Mouse (Mus musculus): ENCODE data around the gene Ccdc88a. TPM values are rescaled to one million over a fixed set of nuclear protein-coding genes. Genes with fewer than 3 reads are reported as not detected.

Ccdc88a gene
- polyA plus RNA-seq, 1 experiment from 2014 or later = 10.7 TPM

DNA sequence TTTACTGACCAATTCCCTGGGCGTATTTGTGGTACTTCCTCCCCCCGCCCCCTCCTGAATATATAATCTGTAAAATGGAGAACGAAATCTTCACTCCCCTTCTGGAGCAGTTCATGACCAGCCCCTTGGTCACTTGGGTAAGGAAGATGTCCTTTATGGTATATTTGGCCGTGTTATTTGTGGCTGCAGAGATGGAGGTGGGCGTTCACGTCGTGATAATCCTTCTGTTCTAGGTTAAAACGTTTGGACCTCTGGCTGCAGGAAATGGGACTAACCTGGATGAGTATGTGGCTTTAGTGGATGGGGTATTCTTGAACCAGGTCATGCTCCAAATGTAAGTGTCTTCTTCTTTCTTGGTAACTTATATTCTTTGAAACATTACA, 807 bp downstream of the Ccdc88a start:
- Histone ChIP-seq H3K4me3 (ENCODE audit: low read length) (peak overlapping the region; percentile 95), H3K4me2 (ENCODE audit: low read depth, low read length) (peak overlapping the region; percentile 80), H3K9me3 (ENCODE audit: control insufficient read depth, low read length) (no peaks in the 10 kb centered on the region), H3K9ac (ENCODE audit: low read depth, low read length) (peak overlapping the region; percentile 92), H3K27ac (ENCODE audit: low read length) (peak overlapping the region; percentile 94), H3K27me3 (replicated peaks; ENCODE audit: control insufficient read depth, insufficient read depth, low read length) (no peaks in the 10 kb centered on the region), H3K36me3 (ENCODE audit: control insufficient read depth, insufficient read depth, low read length) (no peaks in the 10 kb centered on the region), H3K4me1 (ENCODE audit: control insufficient read depth, insufficient read depth, low read length) (peaks cover 5% of the 10 kb centered on the region; the same call in 1 of the 2 replicates)
- ATAC-seq = peak; percentile 5; the same call in 1 of the 2 replicates
- WGBS = under 1% methylated on average over 8 of the region's 8 CpGs

DNA sequence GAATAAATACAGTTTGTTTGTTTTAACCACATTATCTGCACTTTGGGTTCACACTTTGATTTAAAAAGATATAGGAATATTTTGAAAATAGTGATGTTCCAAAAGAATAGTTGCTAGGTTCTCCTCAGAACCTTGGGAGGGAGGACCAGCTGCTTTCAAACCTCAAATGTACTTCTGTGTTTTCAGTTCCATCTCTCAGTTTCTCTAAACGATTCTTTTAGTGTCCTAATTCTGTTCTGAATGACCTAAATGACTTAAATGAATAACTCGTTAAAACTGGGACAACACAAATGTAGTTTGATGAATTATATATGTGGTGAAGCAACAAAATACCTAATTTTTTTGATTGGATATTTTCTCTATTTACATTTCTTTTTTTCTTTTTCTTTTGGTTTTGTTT, 3.2 kb downstream of the Ccdc88a start:
- H3K9ac ChIP-seq (ENCODE audit: low read depth, low read length) = no peak overlapping the region
- no peaks in the 10 kb centered on the region for H3K27me3 ChIP-seq (replicated peaks; ENCODE audit: control insufficient read depth, insufficient read depth, low read length)
- no peak overlapping the region for H3K4me2 ChIP-seq (ENCODE audit: low read depth, low read length)
- peaks cover 5% of the 10 kb centered on the region; the same call in 1 of the 2 replicates for H3K4me1 ChIP-seq (ENCODE audit: control insufficient read depth, insufficient read depth, low read length)
- H3K27ac ChIP-seq (ENCODE audit: low read length) = no peak overlapping the region
- no peak overlapping the region for H3K4me3 ChIP-seq (ENCODE audit: low read length)
- no peak for ATAC-seq
- H3K9me3 ChIP-seq (ENCODE audit: control insufficient read depth, low read length) = no peaks in the 10 kb centered on the region
- WGBS = 79% methylated on average over 2 of the region's 2 CpGs
- no peaks in the 10 kb centered on the region for H3K36me3 ChIP-seq (ENCODE audit: control insufficient read depth, insufficient read depth, low read length)

DNA sequence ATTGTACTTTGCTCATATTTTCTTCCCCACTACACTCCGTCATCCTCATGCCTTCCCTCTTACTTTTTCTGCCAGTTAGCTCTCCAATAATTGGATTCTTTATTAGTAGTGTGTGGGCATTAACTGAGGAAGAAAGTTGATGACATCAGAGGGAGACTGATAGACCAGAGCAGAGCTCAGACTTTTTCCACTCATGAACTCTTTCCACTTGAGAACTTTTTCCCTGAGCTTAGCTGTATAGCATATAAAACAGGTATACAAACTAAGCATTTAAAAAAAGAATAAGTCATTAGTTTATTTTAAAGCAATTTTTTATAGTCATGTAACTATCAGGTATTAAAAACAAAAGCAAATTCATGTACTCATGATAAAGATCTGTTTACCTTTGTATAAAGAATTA, 5.3 kb downstream of the Ccdc88a start:
- Histone ChIP-seq H3K27ac (ENCODE audit: low read length) (no peak overlapping the region), H3K4me3 (ENCODE audit: low read length) (no peak overlapping the region)
- 86% methylated on average over 1 of the region's 1 CpGs for WGBS

DNA sequence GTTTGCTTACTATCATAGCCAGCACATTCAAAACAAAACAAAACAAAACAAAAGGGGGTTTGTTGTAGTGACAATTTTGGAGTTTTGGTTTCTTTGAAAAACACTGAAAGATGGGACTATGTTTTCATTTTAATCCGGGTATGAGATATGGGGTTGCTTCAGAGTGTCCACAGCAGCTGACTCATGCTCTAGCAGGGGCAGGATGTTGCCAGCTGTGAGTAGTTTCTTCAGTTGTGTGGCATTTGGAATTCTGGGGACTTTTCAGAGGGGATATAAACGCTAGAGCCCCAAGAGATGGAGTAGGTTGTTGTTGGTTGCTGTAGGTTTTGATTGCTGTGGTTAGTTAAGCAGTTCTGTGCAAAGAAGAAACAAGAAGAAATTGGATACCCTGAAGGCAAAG, 10.0 kb downstream of the Ccdc88a start:
- Histone ChIP-seq H3K9me3 (ENCODE audit: control insufficient read depth, low read length) (no peaks in the 10 kb centered on the region), H3K27ac (ENCODE audit: low read length) (no peak overlapping the region), H3K36me3 (ENCODE audit: control insufficient read depth, insufficient read depth, low read length) (no peaks in the 10 kb centered on the region), H3K9ac (ENCODE audit: low read depth, low read length) (no peak overlapping the region), H3K4me1 (ENCODE audit: control insufficient read depth, insufficient read depth, low read length) (no peaks in the 10 kb centered on the region), H3K4me2 (ENCODE audit: low read depth, low read length) (no peak overlapping the region), H3K4me3 (ENCODE audit: low read length) (no peak overlapping the region), H3K27me3 (replicated peaks; ENCODE audit: control insufficient read depth, insufficient read depth, low read length) (no peaks in the 10 kb centered on the region)
- WGBS = 69% methylated on average over 2 of the region's 2 CpGs
- no peak for ATAC-seq

More for the DNA sequence above, 5.3 kb downstream of the Ccdc88a start:
- H3K4me2 ChIP-seq (ENCODE audit: low read depth, low read length) = no peak overlapping the region
- H3K4me1 ChIP-seq (ENCODE audit: control insufficient read depth, insufficient read depth, low read length) = peaks cover 5% of the 10 kb centered on the region; the same call in 1 of the 2 replicates
- H3K9ac ChIP-seq (ENCODE audit: low read depth, low read length) = no peak overlapping the region
- no peaks in the 10 kb centered on the region for H3K9me3 ChIP-seq (ENCODE audit: control insufficient read depth, low read length)
- no peaks in the 10 kb centered on the region for H3K36me3 ChIP-seq (ENCODE audit: control insufficient read depth, insufficient read depth, low read length)
- H3K27me3 ChIP-seq (replicated peaks; ENCODE audit: control insufficient read depth, insufficient read depth, low read length) = no peaks in the 10 kb centered on the region
- no peak for ATAC-seq

DNA sequence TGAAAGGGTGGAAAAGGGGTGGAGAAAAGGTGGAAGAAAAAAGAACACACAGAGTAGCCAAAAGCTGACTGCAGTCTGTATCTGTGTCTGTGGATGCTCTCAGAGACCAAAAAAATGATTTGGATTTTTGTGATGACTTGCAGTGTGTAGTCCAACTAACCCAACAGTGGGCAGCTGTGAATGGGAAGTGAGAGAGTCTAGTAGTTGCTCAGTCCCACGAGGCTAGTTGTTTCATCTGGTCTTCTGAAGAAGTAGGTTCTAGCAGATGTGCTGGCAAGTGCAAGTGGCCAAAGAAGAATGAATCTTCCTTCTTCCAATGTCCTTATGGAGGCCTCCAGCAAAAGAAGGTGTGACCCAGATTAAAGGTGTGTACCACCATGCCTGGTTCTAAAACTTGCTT, 10.5 kb downstream of the Ccdc88a start:
- H3K4me2 ChIP-seq (ENCODE audit: low read depth, low read length) = no peak overlapping the region
- WGBS = 96% methylated on average over 1 of the region's 1 CpGs
- no peak for ATAC-seq

DNA sequence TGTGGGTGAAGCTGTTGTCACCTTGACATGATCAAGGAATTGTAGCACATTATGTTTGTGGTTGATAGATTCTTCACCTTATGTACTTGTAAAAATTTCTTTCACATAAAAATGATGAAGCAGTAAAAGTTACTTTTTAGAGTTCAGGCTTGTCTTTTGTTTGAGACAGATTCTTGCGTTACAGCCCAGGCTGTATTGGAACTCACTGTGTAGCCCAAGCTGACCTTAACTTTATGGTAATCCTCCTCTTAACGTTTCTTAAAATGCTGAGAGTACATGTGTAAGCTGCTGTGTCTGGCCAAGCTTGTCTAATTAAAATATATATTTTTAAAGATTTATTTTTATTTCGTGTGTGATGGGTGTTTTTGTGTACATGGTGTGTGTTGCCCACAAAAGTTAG, 11.2 kb downstream of the Ccdc88a start:
- Histone ChIP-seq H3K27me3 (replicated peaks; ENCODE audit: control insufficient read depth, insufficient read depth, low read length) (no peaks in the 10 kb centered on the region), H3K9me3 (ENCODE audit: control insufficient read depth, low read length) (no peaks in the 10 kb centered on the region), H3K4me2 (ENCODE audit: low read depth, low read length) (no peak overlapping the region), H3K4me3 (ENCODE audit: low read length) (no peak overlapping the region), H3K9ac (ENCODE audit: low read depth, low read length) (no peak overlapping the region), H3K4me1 (ENCODE audit: control insufficient read depth, insufficient read depth, low read length) (no peaks in the 10 kb centered on the region), H3K27ac (ENCODE audit: low read length) (no peak overlapping the region), H3K36me3 (ENCODE audit: control insufficient read depth, insufficient read depth, low read length) (no peaks in the 10 kb centered on the region)
- 75% methylated on average over 3 of the region's 3 CpGs for WGBS
- no peak for ATAC-seq

More for the DNA sequence above, 10.5 kb downstream of the Ccdc88a start:
- Histone ChIP-seq H3K9ac (ENCODE audit: low read depth, low read length) (no peak overlapping the region), H3K27me3 (replicated peaks; ENCODE audit: control insufficient read depth, insufficient read depth, low read length) (no peaks in the 10 kb centered on the region), H3K36me3 (ENCODE audit: control insufficient read depth, insufficient read depth, low read length) (no peaks in the 10 kb centered on the region), H3K27ac (ENCODE audit: low read length) (no peak overlapping the region), H3K4me3 (ENCODE audit: low read length) (no peak overlapping the region), H3K9me3 (ENCODE audit: control insufficient read depth, low read length) (no peaks in the 10 kb centered on the region), H3K4me1 (ENCODE audit: control insufficient read depth, insufficient read depth, low read length) (no peaks in the 10 kb centered on the region)

DNA sequence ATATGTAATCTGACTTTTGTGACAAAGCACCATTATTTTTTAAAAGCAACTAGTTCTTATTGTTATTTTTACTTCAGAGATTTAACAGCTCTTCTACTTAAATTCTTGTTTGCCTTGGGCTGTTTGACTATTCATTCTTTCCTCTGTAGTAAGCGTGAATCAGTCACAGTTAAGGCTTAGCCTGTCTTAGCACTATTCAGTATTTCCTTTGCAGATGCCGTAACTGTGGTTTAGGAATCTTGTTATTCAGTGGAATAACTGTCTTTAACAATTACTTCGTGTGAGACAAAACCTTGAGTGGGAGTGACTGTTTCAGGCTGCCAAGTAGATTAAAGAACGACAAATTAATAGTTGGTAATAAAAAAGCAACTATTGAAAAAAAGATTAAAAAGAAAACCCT, 16.5 kb downstream of the Ccdc88a start:
- no peaks in the 10 kb centered on the region for H3K27me3 ChIP-seq (replicated peaks; ENCODE audit: control insufficient read depth, insufficient read depth, low read length)
- H3K27ac ChIP-seq (ENCODE audit: low read length) = no peak overlapping the region
- no peak overlapping the region for H3K9ac ChIP-seq (ENCODE audit: low read depth, low read length)
- no peaks in the 10 kb centered on the region for H3K9me3 ChIP-seq (ENCODE audit: control insufficient read depth, low read length)
- H3K4me1 ChIP-seq (ENCODE audit: control insufficient read depth, insufficient read depth, low read length) = no peaks in the 10 kb centered on the region
- ATAC-seq = no peak
- H3K4me3 ChIP-seq (ENCODE audit: low read length) = no peak overlapping the region
- no peaks in the 10 kb centered on the region for H3K36me3 ChIP-seq (ENCODE audit: control insufficient read depth, insufficient read depth, low read length)
- 77% methylated on average over 4 of the region's 4 CpGs for WGBS
- H3K4me2 ChIP-seq (ENCODE audit: low read depth, low read length) = no peak overlapping the region

DNA sequence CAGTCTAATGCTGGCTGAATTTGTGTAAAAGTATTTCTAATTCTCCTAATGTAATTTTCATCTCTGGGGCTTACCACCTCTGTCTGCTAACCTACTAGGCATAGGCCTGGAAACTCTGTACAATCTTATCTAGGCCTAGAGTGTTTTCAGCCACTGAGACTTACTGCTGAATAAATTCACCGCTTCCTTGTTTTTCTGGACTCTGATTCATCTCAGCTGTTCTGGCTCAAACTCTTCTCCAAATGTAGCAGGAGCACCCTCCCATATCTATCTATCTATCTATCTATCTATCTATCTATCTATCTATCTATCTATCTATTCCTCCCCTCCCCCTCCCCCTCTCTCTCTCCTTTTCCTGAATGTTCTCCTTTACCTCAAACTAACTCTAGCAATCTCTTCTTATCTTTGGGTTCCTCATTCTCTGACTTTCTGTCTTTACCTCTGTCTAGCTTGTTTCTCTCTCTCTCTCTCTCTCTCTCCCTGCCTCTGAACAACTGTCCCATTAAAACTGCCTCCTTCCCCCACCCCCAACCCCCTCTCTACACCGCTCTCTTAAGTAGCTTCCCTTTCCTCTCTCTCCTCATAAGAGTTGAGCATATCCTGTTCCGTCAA, 21.8 kb downstream of the Ccdc88a start:
- Histone ChIP-seq H3K4me2 (ENCODE audit: low read depth, low read length) (no peak overlapping the region), H3K27ac (ENCODE audit: low read length) (no peak overlapping the region), H3K9me3 (ENCODE audit: control insufficient read depth, low read length) (no peaks in the 10 kb centered on the region), H3K4me1 (ENCODE audit: control insufficient read depth, insufficient read depth, low read length) (no peaks in the 10 kb centered on the region), H3K9ac (ENCODE audit: low read depth, low read length) (no peak overlapping the region), H3K27me3 (replicated peaks; ENCODE audit: control insufficient read depth, insufficient read depth, low read length) (no peaks in the 10 kb centered on the region), H3K36me3 (ENCODE audit: control insufficient read depth, insufficient read depth, low read length) (no peaks in the 10 kb centered on the region), H3K4me3 (ENCODE audit: low read length) (no peak overlapping the region)
- 90% methylated on average over 3 of the region's 3 CpGs for WGBS
- ATAC-seq = no peak

DNA sequence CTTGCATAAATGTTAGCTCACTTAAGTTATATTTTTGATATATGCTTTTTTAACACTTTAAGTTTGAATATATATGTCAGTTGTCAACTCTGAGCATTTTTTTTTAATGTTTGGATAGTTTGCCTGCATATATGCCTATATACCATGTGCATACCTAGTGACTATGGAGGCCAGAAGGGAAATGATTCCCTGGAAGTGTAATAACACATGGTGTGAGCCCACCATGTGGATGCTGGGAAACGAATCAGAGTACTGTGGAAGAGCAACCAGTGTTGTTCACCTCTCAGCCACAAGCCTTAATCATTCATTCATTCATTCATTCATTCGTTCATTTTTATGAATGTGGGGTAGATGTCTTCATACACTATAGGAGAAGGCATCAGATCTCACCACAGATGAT, 26.9 kb downstream of the Ccdc88a start:
- H3K4me3 ChIP-seq (ENCODE audit: low read length) = no peak overlapping the region
- H3K27me3 ChIP-seq (replicated peaks; ENCODE audit: control insufficient read depth, insufficient read depth, low read length) = no peaks in the 10 kb centered on the region
- H3K36me3 ChIP-seq (ENCODE audit: control insufficient read depth, insufficient read depth, low read length) = no peaks in the 10 kb centered on the region
- H3K4me1 ChIP-seq (ENCODE audit: control insufficient read depth, insufficient read depth, low read length) = no peaks in the 10 kb centered on the region
- no peak overlapping the region for H3K27ac ChIP-seq (ENCODE audit: low read length)
- H3K4me2 ChIP-seq (ENCODE audit: low read depth, low read length) = no peak overlapping the region
- no peaks in the 10 kb centered on the region for H3K9me3 ChIP-seq (ENCODE audit: control insufficient read depth, low read length)
- no peak for ATAC-seq
- 90% methylated on average over 2 of the region's 2 CpGs for WGBS
- no peak overlapping the region for H3K9ac ChIP-seq (ENCODE audit: low read depth, low read length)

DNA sequence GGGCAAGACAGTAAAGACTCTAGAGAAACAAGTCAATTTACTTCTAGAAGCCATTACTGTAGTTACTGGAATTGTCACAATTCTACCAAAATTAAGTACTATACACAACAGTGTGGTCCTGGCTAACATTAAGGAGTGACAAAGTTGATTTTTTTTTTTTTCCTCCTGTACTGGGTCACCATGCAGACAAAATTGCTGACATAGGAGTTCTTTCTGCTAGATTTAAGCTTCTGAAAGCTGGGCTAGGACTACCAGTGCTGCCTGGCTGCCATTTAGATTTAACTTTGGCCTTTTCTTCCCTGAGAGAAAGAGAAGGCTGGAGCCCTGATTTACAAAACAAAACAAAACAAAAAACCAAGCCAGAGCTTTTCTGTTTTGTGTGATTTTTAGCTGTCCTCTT, 32.8 kb downstream of the Ccdc88a start:
- Histone ChIP-seq H3K36me3 (ENCODE audit: control insufficient read depth, insufficient read depth, low read length) (no peaks in the 10 kb centered on the region), H3K9me3 (ENCODE audit: control insufficient read depth, low read length) (no peaks in the 10 kb centered on the region), H3K4me3 (ENCODE audit: low read length) (no peak overlapping the region), H3K4me2 (ENCODE audit: low read depth, low read length) (no peak overlapping the region), H3K4me1 (ENCODE audit: control insufficient read depth, insufficient read depth, low read length) (no peaks in the 10 kb centered on the region), H3K27ac (ENCODE audit: low read length) (no peak overlapping the region), H3K27me3 (replicated peaks; ENCODE audit: control insufficient read depth, insufficient read depth, low read length) (no peaks in the 10 kb centered on the region), H3K9ac (ENCODE audit: low read depth, low read length) (no peak overlapping the region)
- ATAC-seq = no peak
